Mouse (Mus musculus) liver, postnatal 0 days (tissue): ENCODE data around the gene Gm4737. TPM values are rescaled to one million over a fixed set of nuclear protein-coding genes. Genes with fewer than 3 reads are reported as not detected.

Source experiments
- ATAC-seq: fragments of 200-750 bp; cut with Nextera tagmentation; 2 replicates; pipeline ENCODE4 v1.8.0; 2017; ENCODE audit warnings: mild to moderate bottlenecking, moderate library complexity
- DNase-seq: peaks from one replicate; pipeline ENCODE4 v3.0.0-alpha.2; 2016
- H3K27ac ChIP-seq: fragments of 300-500 bp; sonication (generic); 2 replicates; pipeline ENCODE4 v1.5.1; 2014; ENCODE audit warnings: antibody characterized with exemption, moderate library complexity, mild to moderate bottlenecking, low read depth
- H3K27me3 ChIP-seq: fragments of 300-500 bp; sonication (generic); 2 replicates; pipeline ENCODE4 v1.6.1; 2014; ENCODE audit warnings: low read length, control low read depth, mixed read lengths; ENCODE audit not compliant: insufficient read depth
- H3K36me3 ChIP-seq: fragments of 300-500 bp; sonication (generic); replicated peaks from 2 replicates; pipeline ENCODE4 v1.6.1; 2014; ENCODE audit warnings: mild to moderate bottlenecking, control low read depth, low read length, moderate library complexity, mixed read lengths; ENCODE audit not compliant: insufficient read depth
- H3K4me1 ChIP-seq: fragments of 300-500 bp; sonication (generic); 2 replicates; pipeline ENCODE4 v1.6.1; 2014; ENCODE audit warnings: antibody characterized with exemption, mild to moderate bottlenecking, control low read depth; ENCODE audit not compliant: insufficient read depth
- H3K4me2 ChIP-seq: fragments of 300-500 bp; sonication (generic); 2 replicates; pipeline ENCODE4 v1.6.1; 2014; ENCODE audit warnings: low read depth, mild to moderate bottlenecking, low read length, moderate library complexity, mixed read lengths
- H3K4me3 ChIP-seq: fragments of 300-500 bp; sonication (generic); 2 replicates; pipeline ENCODE4 v1.5.1; 2014; ENCODE audit warnings: low read depth, low read length
- H3K9ac ChIP-seq: fragments of 300-500 bp; sonication (generic); replicated peaks from 2 replicates; pipeline ENCODE4 v1.6.1; 2014; ENCODE audit warnings: mild to moderate bottlenecking, moderate library complexity
- H3K9me3 ChIP-seq: fragments of 300-500 bp; sonication (generic); 2 replicates; pipeline ENCODE4 v1.6.1; 2016; ENCODE audit warnings: mild to moderate bottlenecking, control low read depth, low read length, mixed read lengths
- CTCF ChIP-seq: sonication (generic); IDR thresholded peaks from 2 replicates; pipeline ENCODE4 v1.5.1; 2016; ENCODE audit warnings: antibody characterized with exemption, low read depth
- EP300 ChIP-seq: IDR thresholded peaks from 2 replicates; pipeline ENCODE4 v1.6.1; 2016; ENCODE audit warnings: antibody characterized with exemption, low read depth, mild to moderate bottlenecking
- WGBS: fragments of 180-500 bp; shearing (Covaris S2); extraction: QIAGEN DNeasy Blood & Tissue Kit; methylation state at CpG from one replicate; pipeline ENCODE4 v1.1.7; 2014; ENCODE audit not compliant: insufficient replicate concordance; 5-methylcytosine and 5-hydroxymethylcytosine counted together
- polyA plus RNA-seq: library from polyadenylated mRNA; unstranded; fragments of >200 nt; fragmentation: Nextera tagmentation; extraction: Ambion mirVana; gene quantifications from 2 replicates; pipeline ENCODE4 v1.2.1, GENCODE M21; 2015

Gene Gm4737
- polyA plus RNA-seq, 1 experiment from 2014 or later = 10.3 TPM

GRCm38 (mm10) chr16:46117645-46118044, 37.2 kb downstream of the Gm4737 start:
- no peak for DNase-seq
- Histone ChIP-seq H3K27me3 (no peaks in the 10 kb centered on the region), H3K4me3 (no peak overlapping the region), H3K9ac (no peak overlapping the region), H3K9me3 (no peaks in the 10 kb centered on the region), H3K4me1 (no peaks in the 10 kb centered on the region), H3K4me2 (no peak overlapping the region), H3K36me3 (no peaks in the 10 kb centered on the region), H3K27ac (no peak overlapping the region)
- WGBS = 77% methylated on average over 3 of the region's 3 CpGs
- ATAC-seq = no peak
- TF ChIP-seq EP300 (no peak), CTCF (no peak)

DNA sequence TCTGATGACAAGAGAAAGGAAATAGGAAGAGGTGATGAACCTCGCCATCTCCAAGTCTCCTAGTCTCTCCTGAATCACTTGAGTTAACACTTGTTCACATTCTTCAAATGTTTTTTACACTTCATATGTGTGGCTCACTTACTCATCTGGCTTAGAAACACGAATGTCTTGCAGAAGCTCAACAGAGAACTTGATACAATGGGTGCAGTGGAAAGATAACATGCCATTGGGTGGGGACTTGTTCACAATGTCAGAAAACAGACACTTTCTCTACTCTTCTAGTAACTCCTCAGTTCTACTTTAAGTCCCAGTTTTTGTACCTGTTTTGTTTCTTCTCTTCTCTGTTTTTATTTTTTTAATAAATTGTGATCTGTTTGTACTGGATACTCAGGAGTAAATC, 40.1 kb downstream of the Gm4737 start:
- no peak for DNase-seq
- TF ChIP-seq EP300 (no peak), CTCF (no peak)
- Histone ChIP-seq H3K27me3 (no peaks in the 10 kb centered on the region), H3K4me2 (no peak overlapping the region), H3K9ac (no peak overlapping the region), H3K9me3 (no peaks in the 10 kb centered on the region), H3K36me3 (no peaks in the 10 kb centered on the region), H3K27ac (no peak overlapping the region), H3K4me3 (no peak overlapping the region), H3K4me1 (no peaks in the 10 kb centered on the region)
- 53% methylated on average over 2 of the region's 2 CpGs for whole genome bisulfite sequencing
- no peak for ATAC-seq

- WGBS = 58% methylated on average over 8 of the region's 8 CpGs
- Histone ChIP-seq H3K4me1 (no peaks in the 10 kb centered on the region), H3K36me3 (no peaks in the 10 kb centered on the region), H3K4me3 (no peak overlapping the region), H3K9ac (no peak overlapping the region), H3K4me2 (no peak overlapping the region), H3K27ac (no peak overlapping the region), H3K27me3 (no peaks in the 10 kb centered on the region), H3K9me3 (no peaks in the 10 kb centered on the region)
- ATAC-seq = no peak
- TF ChIP-seq CTCF (no peak), EP300 (no peak)
- no peak for DNase-seq
Measured at GRCm38 (mm10) chr16:46109536-46109935, 45.3 kb downstream of the Gm4737 start.

DNA sequence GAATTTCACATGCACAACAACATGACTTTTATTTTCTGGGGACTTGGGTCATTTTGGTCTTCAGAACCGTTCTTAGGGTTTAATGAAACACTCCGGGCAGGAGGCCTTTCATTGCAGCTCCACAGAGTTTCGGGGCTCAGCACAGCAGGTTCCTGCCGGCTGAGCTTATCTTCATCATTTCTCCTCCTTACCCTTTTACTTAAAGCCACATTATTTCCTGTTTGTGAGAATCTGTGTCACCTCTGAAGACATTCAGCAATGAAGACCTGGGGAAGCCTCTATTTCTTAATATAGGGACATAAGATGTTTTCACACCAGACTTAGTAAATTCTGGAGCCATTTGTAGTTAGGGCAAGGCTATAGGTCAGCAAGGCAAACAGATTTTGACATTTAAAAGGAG, 47.4 kb downstream of the Gm4737 start:
- WGBS = 38% methylated on average over 4 of the region's 4 CpGs
- Histone ChIP-seq H3K27me3 (no peaks in the 10 kb centered on the region), H3K4me3 (no peak overlapping the region), H3K4me2 (no peak overlapping the region), H3K9ac (no peak overlapping the region), H3K36me3 (no peaks in the 10 kb centered on the region), H3K27ac (no peak overlapping the region), H3K9me3 (no peaks in the 10 kb centered on the region), H3K4me1 (no peaks in the 10 kb centered on the region)
- ATAC-seq (no peak), DNase-seq (no peak)
- TF ChIP-seq CTCF = no peak
- TF ChIP-seq EP300 = no peak

- no peak for TF ChIP-seq CTCF
- no peak overlapping the region for H3K4me3 ChIP-seq
- H3K9ac ChIP-seq = no peak overlapping the region
- H3K36me3 ChIP-seq = no peaks in the 10 kb centered on the region
- H3K27me3 ChIP-seq = no peaks in the 10 kb centered on the region
- ATAC-seq = no peak
- H3K27ac ChIP-seq = no peak overlapping the region
- WGBS = 65% methylated on average over 9 of the region's 9 CpGs
- no peak for DNase-seq
- no peaks in the 10 kb centered on the region for H3K9me3 ChIP-seq
- no peak overlapping the region for H3K4me2 ChIP-seq
- no peaks in the 10 kb centered on the region for H3K4me1 ChIP-seq
Measured at GRCm38 (mm10) chr16:46104491-46104890, 50.4 kb downstream of the Gm4737 start.

Other genes starting within 250 kb of the Gm4737 start
- 7.4 and 9.8 TPM in 2 replicates for gene Phldb2, start 201.5 kb downstream of the Gm4737 start, polyA plus RNA-seq
- 5.8 and 6.6 TPM in 2 replicates for gene Plcxd2, start 144.9 kb downstream of the Gm4737 start, polyA plus RNA-seq
- gene Cd96, start 34.8 kb downstream of the Gm4737 start, polyA plus RNA-seq = 0.20 and 0.27 TPM in 2 replicates